Mouse (Mus musculus) adrenal gland, adult 2 months (tissue): ENCODE measurements at regions not wholly inside any gene's neighbourhood (a gene's known extent, or its start where the extent isn't known, plus 50 kb on each side); places are given as distances from the start of the nearest gene placed in this dataset.
"Not testable (repeated sequence)": the region's sequence is repeated elsewhere in the genome, so short reads cannot be mapped to it uniquely, and the experiment has no call there.

ENCODE experiments used
- DNase-seq: peaks from one replicate; pipeline ENCODE4 v3.0.0; 2021

GRCm38 (mm10) chr9:78769168-78769567, 153.8 kb downstream of the Cd109 start:
- peak; percentile 6 for DNase-seq

- no peak for DNase-seq
Observed at GRCm38 (mm10) chr9:78773936-78774335, 158.6 kb downstream of the Cd109 start.

GRCm38 (mm10) chr9:78775462-78775861, 160.1 kb downstream of the Cd109 start:
- peak; percentile 21 for DNase-seq

GRCm38 (mm10) chr9:78780595-78780994, 165.2 kb downstream of the Cd109 start:
- no peak for DNase-seq

- DNase-seq, result peak; percentile 2
Observed at GRCm38 (mm10) chr9:78782297-78782696, 167.0 kb downstream of the Cd109 start.

GRCm38 (mm10) chr9:78782860-78783259, 167.5 kb downstream of the Cd109 start:
- DNase-seq, result no peak

GRCm38 (mm10) chr9:78787866-78788265, 172.5 kb downstream of the Cd109 start:
- DNase-seq, result peak; percentile 8

GRCm38 (mm10) chr9:78789703-78790102, 174.4 kb downstream of the Cd109 start:
- DNase-seq, result no peak

- no peak for DNase-seq
Observed at GRCm38 (mm10) chr9:78790155-78790554, 174.8 kb downstream of the Cd109 start.

- DNase-seq, result no peak
Observed at GRCm38 (mm10) chr9:78795801-78796200, 180.5 kb downstream of the Cd109 start.

- DNase-seq, result no peak
Observed at GRCm38 (mm10) chr9:78817221-78817620, 201.9 kb downstream of the Cd109 start.

- peak; percentile 26 for DNase-seq
Observed at GRCm38 (mm10) chr9:78821554-78822212, 206.3 kb downstream of the Cd109 start.

GRCm38 (mm10) chr9:78844969-78845683, 229.8 kb downstream of the Cd109 start:
- no peak for DNase-seq

- no peak for DNase-seq
Observed at GRCm38 (mm10) chr9:78846110-78846509, 230.8 kb downstream of the Cd109 start.

- no peak for DNase-seq
Observed at GRCm38 (mm10) chr9:78847890-78848563, 232.7 kb downstream of the Cd109 start.

GRCm38 (mm10) chr9:78848564-78848893, 233.2 kb downstream of the Cd109 start:
- DNase-seq, result not testable (repeated sequence)

- no peak for DNase-seq
Observed at GRCm38 (mm10) chr9:78856981-78857380, 241.6 kb downstream of the Cd109 start.

GRCm38 (mm10) chr9:78859956-78860355, 244.6 kb downstream of the Cd109 start:
- no peak for DNase-seq

GRCm38 (mm10) chr9:78872561-78872960, 257.2 kb downstream of the Cd109 start:
- no peak for DNase-seq

- DNase-seq, result no peak
Observed at GRCm38 (mm10) chr9:78879955-78880642, 264.8 kb downstream of the Cd109 start.

- no peak for DNase-seq
Observed at GRCm38 (mm10) chr9:78880643-78881306, 265.4 kb downstream of the Cd109 start.

- no peak for DNase-seq
Observed at GRCm38 (mm10) chr9:78881307-78881790, 266.0 kb downstream of the Cd109 start.
